In the genomic region with DNA sequence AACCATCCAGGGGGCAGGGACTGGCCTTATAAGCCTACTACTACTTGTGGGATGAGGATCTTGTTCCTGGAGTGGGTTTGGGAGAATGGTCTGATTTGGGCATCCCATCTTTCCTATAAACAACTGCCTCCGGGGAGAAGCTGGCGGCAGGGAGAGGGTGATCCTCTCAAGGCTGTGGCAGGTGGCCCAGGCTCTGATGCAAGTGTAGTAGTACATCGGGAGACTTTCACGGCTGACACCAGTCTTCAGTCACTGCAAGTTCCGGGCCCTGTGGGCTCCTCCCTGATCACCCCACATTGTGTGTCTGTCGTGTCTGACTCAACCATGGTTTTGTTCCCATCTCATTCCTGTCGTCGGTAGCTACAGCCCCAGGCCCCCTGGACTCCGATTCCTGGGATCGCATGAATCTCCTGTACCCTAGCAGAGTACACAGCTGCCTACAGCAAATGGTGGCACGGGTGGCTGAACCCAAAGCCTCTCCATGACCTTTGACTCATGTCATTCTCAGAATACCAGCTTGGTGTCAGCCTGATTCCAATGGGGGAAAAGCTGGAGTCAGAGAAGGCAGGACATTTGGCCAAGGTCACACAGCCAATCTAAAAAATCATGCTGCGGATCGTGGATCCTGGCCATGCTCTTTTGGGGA, we compare ENCODE assay signal across 15 mouse cellular contexts. TPM values are rescaled to one million over a fixed set of nuclear protein-coding genes. Genes with fewer than 3 reads are reported as not detected.
DNase-seq lines count a peak whose midpoint lies in the region; ATAC-seq and TF ChIP-seq lines count a peak whose summit lies in the region.
"Had no signal": no experiment of that assay in that cellular context is flagged by ENCODE, and none has a peak within 500 bp of the region (broad histone marks: within the 10 kb centered on the region; RNA-seq: fewer than 3 reads in every experiment).

No protein-coding gene starts in this region.

- peaks cover 81% of the 10 kb centered on the region for H3K4me1 ChIP-seq in cerebellum, adult 2 months (ENCODE audit: control insufficient read depth, insufficient read depth, low read length)
- H3K4me1 ChIP-seq in heart, embryonic 15.5 days (replicated peaks): peaks cover 90% of the 10 kb centered on the region
- H3K4me1 ChIP-seq in intestine, embryonic 16.5 days (ENCODE audit: control insufficient read depth, insufficient read depth, low read length): peaks cover 79% of the 10 kb centered on the region
- peaks cover 70% of the 10 kb centered on the region for H3K4me1 ChIP-seq in forebrain, embryonic 10.5 days

- TF ChIP-seq CTCF in cerebellum, adult 2 months (IDR thresholded peaks at IDR 0.05; ENCODE audit: borderline replicate concordance, insufficient read depth, low read depth, low read length): no peak

- no peak overlapping the region for H3K4me3 ChIP-seq in cerebellum, adult 2 months (replicated peaks; ENCODE audit: insufficient read depth, low read depth, low read length)
- no peak overlapping the region for H3K4me3 ChIP-seq in heart, embryonic 15.5 days
- H3K4me3 ChIP-seq in intestine, embryonic 16.5 days (ENCODE audit: low read length): no peak overlapping the region
- H3K4me3 ChIP-seq in forebrain, embryonic 10.5 days: no peak overlapping the region
- H3K4me3 ChIP-seq: embryonic facial prominence, embryonic 13.5 days; hindbrain, embryonic 15.5 days; layer of hippocampus, adult 2 months; lung, embryonic 15.5 days had no signal

- no peak for TF ChIP-seq POLR2A in cerebellum, adult 2 months (IDR thresholded peaks at IDR 0.05; ENCODE audit: borderline replicate concordance, insufficient read depth, low read length)

- no peaks in the 10 kb centered on the region for H3K9me3 ChIP-seq in heart, embryonic 15.5 days (replicated peaks)
- H3K9me3 ChIP-seq in intestine, embryonic 16.5 days (ENCODE audit: control insufficient read depth, low read length): no peaks in the 10 kb centered on the region
- no peaks in the 10 kb centered on the region for H3K9me3 ChIP-seq in forebrain, embryonic 10.5 days
- H3K9me3 ChIP-seq: embryonic facial prominence, embryonic 13.5 days; hindbrain, embryonic 15.5 days; lung, embryonic 15.5 days had no signal

- WGBS in cerebellum, adult 2 months: 47% methylated on average over 13 of the region's 13 CpGs
- WGBS in heart, embryonic 15.5 days: 57% methylated on average over 13 of the region's 13 CpGs
- 76% methylated on average over 13 of the region's 13 CpGs for WGBS in intestine, embryonic 16.5 days
- WGBS in forebrain, embryonic 10.5 days: 86% methylated on average over 13 of the region's 13 CpGs

- H3K27ac ChIP-seq in cerebellum, adult 2 months (ENCODE audit: insufficient read depth, low read length): peak overlapping the region; percentile 38; the same call in 1 of the 2 replicates
- peak overlapping the region; percentile 73 for H3K27ac ChIP-seq in heart, embryonic 15.5 days
- peak overlapping the region; percentile 88 for H3K27ac ChIP-seq in intestine, embryonic 16.5 days (ENCODE audit: low read length)
- H3K27ac ChIP-seq in forebrain, embryonic 10.5 days: no peak overlapping the region; the same call in 1 of the 2 replicates
- H3K27ac ChIP-seq: embryonic facial prominence, embryonic 13.5 days; hindbrain, embryonic 15.5 days; layer of hippocampus, adult 2 months had no signal

- no peaks in the 10 kb centered on the region for H3K27me3 ChIP-seq in cerebellum, adult 2 months (ENCODE audit: control insufficient read depth, insufficient read depth, low read length)
- H3K27me3 ChIP-seq in heart, embryonic 15.5 days: no peaks in the 10 kb centered on the region
- no peaks in the 10 kb centered on the region for H3K27me3 ChIP-seq in intestine, embryonic 16.5 days (replicated peaks; ENCODE audit: control insufficient read depth, insufficient read depth, low read length)
- H3K27me3 ChIP-seq in forebrain, embryonic 10.5 days (ENCODE audit: poor library complexity, severe bottlenecking): no peaks in the 10 kb centered on the region
- H3K27me3 ChIP-seq: embryonic facial prominence, embryonic 13.5 days; hindbrain, embryonic 15.5 days; lung, embryonic 15.5 days had no signal

- H3K4me2 ChIP-seq in heart, embryonic 15.5 days: no peak overlapping the region
- H3K4me2 ChIP-seq in intestine, embryonic 16.5 days (ENCODE audit: low read depth, low read length): peak overlapping the region; percentile 25; the same call in 1 of the 2 replicates
- H3K4me2 ChIP-seq: embryonic facial prominence, embryonic 13.5 days; hindbrain, embryonic 15.5 days; lung, embryonic 15.5 days had no signal

- peaks cover 11% of the 10 kb centered on the region for H3K36me3 ChIP-seq in heart, embryonic 15.5 days
- H3K36me3 ChIP-seq in intestine, embryonic 16.5 days (ENCODE audit: control insufficient read depth, insufficient read depth, low read length): peaks cover 2% of the 10 kb centered on the region
- peaks cover 93% of the 10 kb centered on the region for H3K36me3 ChIP-seq in forebrain, embryonic 10.5 days (replicated peaks)

- DNase-seq in cerebellum, adult 2 months: no peak
- DNase-seq in cerebellum, adult 11-12 months: no peak
- no peak for DNase-seq in heart, postnatal 10 days
- peak; percentile 86 for DNase-seq in adrenal gland, adult 8-10 months
- no peak for DNase-seq in forebrain, embryonic 10.5 days (ENCODE audit: extremely low spot score, low spot score)
- DNase-seq: cerebellum, postnatal 36 days; retina, postnatal 1 day had no signal

- intact Hi-C loops in heart, postnatal 10 days (cut with DNase I): no loop called here

- H3K9ac ChIP-seq in heart, embryonic 15.5 days: no peak overlapping the region
- H3K9ac ChIP-seq in intestine, embryonic 16.5 days (ENCODE audit: low read depth, low read length): peak overlapping the region; percentile 53
- H3K9ac ChIP-seq: embryonic facial prominence, embryonic 13.5 days; hindbrain, embryonic 15.5 days; lung, embryonic 15.5 days had no signal

- no peak for ATAC-seq in heart, embryonic 15.5 days (replicated peaks; ENCODE audit: insufficient number of reproducible peaks, insufficient read depth, low FRiP score, low read depth)
- peak; percentile 9 for ATAC-seq in intestine, embryonic 16.5 days
- no peak for ATAC-seq in inflammation-experienced regulatory T-cells, adult 6 months
- ATAC-seq: forebrain, embryonic 16.5 days had no signal

RNA-seq across cellular contexts. Expression of a gene that starts 49.2 kb away (rescaled TPM):
- polyA plus RNA-seq in cerebellum, adult 2 months (2012; rRNA removed): 63.7 and 72.5 TPM in 2 replicates
- polyA plus RNA-seq in heart, embryonic 15.5 days (2015; fragmentation: Nextera tagmentation; extraction: Ambion mirVana): 22.1 and 26.2 TPM in 2 replicates
- 10 to 100 TPM; 70.9 to 72.0 TPM for total RNA-seq in heart, postnatal 10 days (2021)
- 100 to 1,000 TPM in 2 of 4 experiments, 10 to 100 TPM in 2; 90.3 to 192 (median 125) TPM for total RNA-seq in adrenal gland, adult 8-10 months (2022)
- 21.2 and 22.3 TPM in 2 replicates for polyA plus RNA-seq in intestine, embryonic 16.5 days (2015; fragmentation: Nextera tagmentation; extraction: Ambion mirVana)
- polyA plus RNA-seq in inflammation-experienced regulatory T-cells, adult 6 months (2017; shearing (Covaris generic)): 10 to 100 TPM; 24.5 to 30.1 (median 26.1) TPM
- polyA plus RNA-seq in forebrain, embryonic 10.5 days (2016; fragmentation: Nextera tagmentation; extraction: Ambion mirVana): 38.8 and 42.5 TPM in 2 replicates
